8 mouse cellular contexts compared by ENCODE assay signal in the genomic region with DNA sequence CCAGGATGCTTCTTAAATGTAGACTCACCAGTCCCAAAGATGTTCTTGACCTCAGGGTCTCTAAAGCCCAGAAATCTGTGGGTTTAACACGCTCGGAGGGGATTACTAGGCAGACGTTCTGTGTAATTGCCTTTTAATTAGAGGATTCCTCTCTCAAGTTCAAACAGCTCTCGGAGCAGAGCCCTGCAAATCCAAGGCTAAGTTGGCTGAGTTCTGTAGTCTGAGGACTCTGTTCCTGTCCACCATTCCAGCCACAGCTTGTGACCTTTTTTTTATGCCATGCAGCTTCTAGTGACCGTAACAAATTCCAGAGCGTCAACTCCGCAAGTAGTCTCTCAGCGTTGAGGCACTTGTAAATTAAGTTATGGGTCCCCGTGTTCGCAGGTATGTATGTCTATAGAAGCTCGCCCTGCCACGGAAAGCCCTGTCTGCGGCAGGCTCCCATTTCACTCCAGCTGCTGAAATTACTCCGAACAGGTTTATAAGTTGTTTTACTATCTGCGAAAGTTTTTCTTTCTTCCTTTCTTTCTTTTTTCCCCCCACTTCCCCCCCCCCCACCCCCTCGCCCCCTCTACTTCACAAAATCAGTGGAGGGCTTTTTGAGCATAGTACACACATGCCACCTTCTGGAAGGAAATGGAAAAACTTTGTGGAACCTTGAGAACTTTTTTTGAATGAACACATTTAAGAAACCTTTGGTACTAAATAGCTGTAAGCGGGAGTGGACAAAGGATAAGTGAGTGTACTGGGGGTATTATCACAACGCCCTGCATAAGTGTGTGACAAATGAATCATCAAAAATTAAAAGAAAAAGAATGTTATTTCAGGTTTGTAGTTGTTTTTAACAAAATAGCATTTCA.
DNase-seq lines count a peak whose midpoint lies in the region; ATAC-seq and TF ChIP-seq lines count a peak whose summit lies in the region.

No protein-coding gene starts in this region.

- intact Hi-C loops in left cerebral cortex, postnatal 4 days (cut with DNase I), result loop anchor here (2.0 kb wide), 1 partner anchor 256 kb away; no protein-coding TSS in a partner anchor

- H3K4me1 ChIP-seq in forebrain, postnatal 0 days (ENCODE audit: insufficient read depth), result no peaks in the 10 kb centered on the region
- no peaks in the 10 kb centered on the region for H3K4me1 ChIP-seq in midbrain, embryonic 15.5 days

- no peaks in the 10 kb centered on the region for H3K27me3 ChIP-seq in forebrain, postnatal 0 days (ENCODE audit: insufficient read depth, low read length)
- H3K27me3 ChIP-seq in midbrain, embryonic 15.5 days (replicated peaks), result no peaks in the 10 kb centered on the region

- peak; percentile 63 for TF ChIP-seq CTCF in forebrain, postnatal 0 days (IDR thresholded peaks at IDR 0.05; ENCODE audit: low read depth)

- no peaks in the 10 kb centered on the region for H3K36me3 ChIP-seq in forebrain, postnatal 0 days (ENCODE audit: insufficient read depth)
- H3K36me3 ChIP-seq in midbrain, embryonic 15.5 days (replicated peaks), result no peaks in the 10 kb centered on the region

- peak; percentile 5 for DNase-seq in left cerebral cortex, postnatal 4 days
- DNase-seq in left cerebral cortex, adult 18-20 months (ENCODE audit: low spot score in 2 of 2), result no peak
- peak; percentile 21 for DNase-seq in embryo, embryonic 10 days (ENCODE audit: low spot score)
- DNase-seq in forebrain, postnatal 0 days, result peak; percentile 53
- no peak for DNase-seq in spleen, adult 12 weeks (ENCODE audit: low spot score)
- DNase-seq in gastrocnemius, adult 8-10 months (ENCODE audit: low spot score in 2 of 2), result no peak

- peak overlapping the region; percentile 23; the same call in 1 of the 2 replicates for H3K4me2 ChIP-seq in forebrain, postnatal 0 days (ENCODE audit: low read depth)
- H3K4me2 ChIP-seq in midbrain, embryonic 15.5 days, result peak overlapping the region; percentile 17; the same call in 1 of the 2 replicates

- no peak overlapping the region for H3K9ac ChIP-seq in forebrain, postnatal 0 days
- no peak overlapping the region for H3K9ac ChIP-seq in midbrain, embryonic 15.5 days

- no peak overlapping the region for H3K27ac ChIP-seq in forebrain, postnatal 0 days (ENCODE audit: low read depth, low read length)
- no peak overlapping the region for H3K27ac ChIP-seq in midbrain, embryonic 15.5 days

- no peaks in the 10 kb centered on the region for H3K9me3 ChIP-seq in forebrain, postnatal 0 days (ENCODE audit: low read length)
- no peaks in the 10 kb centered on the region for H3K9me3 ChIP-seq in midbrain, embryonic 15.5 days

- H3K4me3 ChIP-seq in forebrain, postnatal 0 days (ENCODE audit: low read depth, low read length), result no peak overlapping the region
- no peak overlapping the region for H3K4me3 ChIP-seq in midbrain, embryonic 15.5 days

- ATAC-seq in forebrain, postnatal 0 days, result peak; percentile 34; the same call in 1 of the 2 replicates
- ATAC-seq in midbrain, embryonic 15.5 days (replicated peaks), result no peak
- ATAC-seq in megakaryocyte progenitor cell, adult 5-6 weeks (replicated peaks; ENCODE audit: poor library complexity), result no peak

- 44% methylated on average over 18 of the region's 18 CpGs for WGBS in forebrain, postnatal 0 days
- WGBS in midbrain, embryonic 15.5 days, result 54% methylated on average over 18 of the region's 18 CpGs

Comparison
In these comparisons a context has a peak if more than half of its experiments do, and no peak if none do; other contexts are left out.
1. DNase-seq: peak in left cerebral cortex, postnatal 4 days (single experiment), embryo, embryonic 10 days (single experiment) and forebrain, postnatal 0 days (single experiment); none in left cerebral cortex, adult 18-20 months (0 of 2), spleen, adult 12 weeks (single experiment) and gastrocnemius, adult 8-10 months (0 of 2).